Mouse (Mus musculus): Measurements from ENCODE around the gene Lrcol1. TPM values are rescaled to one million over a fixed set of nuclear protein-coding genes. Genes with fewer than 3 reads are reported as not detected.

Gene Lrcol1
- total and polyA plus RNA-seq, 3 experiments, result not detected

GRCm38 (mm10) chr5:110387332-110387731, 42.8 kb downstream of the Lrcol1 start:
- no peaks in the 10 kb centered on the region for H3K36me3 ChIP-seq (ENCODE audit: control insufficient read depth in 1 of 2, insufficient read depth in 2 of 2, low read length in 2 of 2)
- H3K9me3 ChIP-seq (replicated peaks; ENCODE audit: insufficient read depth, low read length), result no peaks in the 10 kb centered on the region
- TF ChIP-seq ETS1 (IDR thresholded peaks at IDR 0.05; ENCODE audit: low read depth, low read length), result no peak
- no peak for TF ChIP-seq CHD1 (IDR thresholded peaks at IDR 0.05; ENCODE audit: low read depth, low read length)
- no peak for TF ChIP-seq MYC (IDR thresholded peaks at IDR 0.05; ENCODE audit: low read depth, low read length)
- no peak for TF ChIP-seq TCF12 (IDR thresholded peaks at IDR 0.05; ENCODE audit: low read depth, low read length)
- TF ChIP-seq ELF1 (IDR thresholded peaks at IDR 0.05; ENCODE audit: low read depth, low read length), result no peak
- TF ChIP-seq MEF2A (IDR thresholded peaks at IDR 0.05; ENCODE audit: extremely low read depth, insufficient replicate concordance, low read depth, low read length, poor library complexity, severe bottlenecking), result no peak
- TF ChIP-seq JUND (IDR thresholded peaks at IDR 0.05; ENCODE audit: low read depth, low read length), result no peak
- DNase-seq (ENCODE audit: low read depth, low spot score), result no peak
- no peaks in the 10 kb centered on the region for H3K4me1 ChIP-seq (ENCODE audit: control insufficient read depth in 1 of 2, insufficient read depth in 2 of 2, low read length in 2 of 2)
- no peaks in the 10 kb centered on the region for H3K79me2 ChIP-seq (ENCODE audit: control insufficient read depth, insufficient read depth, low read length, poor library complexity)
- no peak overlapping the region for H3K9ac ChIP-seq (ENCODE audit: control insufficient read depth, low read depth, low read length, poor library complexity, severe bottlenecking)
- H3K27me3 ChIP-seq (ENCODE audit: control insufficient read depth in 1 of 2, insufficient read depth in 2 of 2, low read length in 2 of 2), result no peaks in the 10 kb centered on the region
- no peak overlapping the region for H3K4me3 ChIP-seq (ENCODE audit: control insufficient read depth in 1 of 2, insufficient read depth in 1 of 2, low read depth in 2 of 2, low read length in 2 of 2)
- H3K27ac ChIP-seq (ENCODE audit: control insufficient read depth, low read depth, low read length), result no peak overlapping the region

GRCm38 (mm10) chr5:110390631-110391030, 46.1 kb downstream of the Lrcol1 start:
- Histone ChIP-seq H3K4me1 (ENCODE audit: control insufficient read depth in 1 of 2, insufficient read depth in 2 of 2, low read length in 2 of 2) (no peaks in the 10 kb centered on the region), H3K4me3 (ENCODE audit: control insufficient read depth in 1 of 2, insufficient read depth in 1 of 2, low read depth in 2 of 2, low read length in 2 of 2) (no peak overlapping the region), H3K9me3 (replicated peaks; ENCODE audit: insufficient read depth, low read length) (no peaks in the 10 kb centered on the region), H3K36me3 (ENCODE audit: control insufficient read depth in 1 of 2, insufficient read depth in 2 of 2, low read length in 2 of 2) (no peaks in the 10 kb centered on the region), H3K9ac (ENCODE audit: control insufficient read depth, low read depth, low read length, poor library complexity, severe bottlenecking) (no peak overlapping the region), H3K79me2 (ENCODE audit: control insufficient read depth, insufficient read depth, low read length, poor library complexity) (no peaks in the 10 kb centered on the region), H3K27me3 (ENCODE audit: control insufficient read depth in 1 of 2, insufficient read depth in 2 of 2, low read length in 2 of 2) (no peaks in the 10 kb centered on the region), H3K27ac (ENCODE audit: control insufficient read depth, low read depth, low read length) (no peak overlapping the region)
- TF ChIP-seq MXI1 (IDR thresholded peaks at IDR 0.05; ENCODE audit: low read depth, low read length) (no peak), RAD21 (IDR thresholded peaks at IDR 0.05; ENCODE audit: low read depth, low read length) (no peak), CTCF (IDR thresholded peaks at IDR 0.05 in 2 of 3, conservative IDR thresholded peaks at IDR 0.05 in 1 of 3; ENCODE audit: control insufficient read depth in 1 of 3, insufficient read depth in 1 of 3, low read depth in 2 of 3, low read length in 3 of 3, poor library complexity in 1 of 3, severe bottlenecking in 1 of 3) (no peak), EP300 (IDR thresholded peaks at IDR 0.05; ENCODE audit: low read depth in 1 of 2, low read length in 2 of 2) (no peak), RCOR1 (IDR thresholded peaks at IDR 0.05; ENCODE audit: low read depth, low read length) (no peak), MAFK (IDR thresholded peaks at IDR 0.05; ENCODE audit: borderline replicate concordance, low read depth, low read length) (no peak), SMC3 (IDR thresholded peaks at IDR 0.05; ENCODE audit: low read depth, low read length) (no peak), ZMIZ1 (IDR thresholded peaks at IDR 0.05; ENCODE audit: low read depth, low read length) (no peak), HCFC1 (IDR thresholded peaks at IDR 0.05; ENCODE audit: low read depth, low read length) (no peak), BHLHE40 (IDR thresholded peaks at IDR 0.05; ENCODE audit: borderline replicate concordance, low read depth, low read length) (no peak), GABPA (IDR thresholded peaks at IDR 0.05; ENCODE audit: low read depth, low read length) (no peak), UBTF (IDR thresholded peaks at IDR 0.05; ENCODE audit: borderline replicate concordance, insufficient read depth, low read depth, low read length) (no peak), ZC3H11A (IDR thresholded peaks at IDR 0.05; ENCODE audit: low read depth, low read length) (no peak), MAZ (IDR thresholded peaks at IDR 0.05; ENCODE audit: low read depth, low read length) (no peak), KAT2A (conservative IDR thresholded peaks at IDR 0.05; ENCODE audit: low read depth, low read length) (no peak)
- no peak for DNase-seq (ENCODE audit: low read depth, low spot score)
